Mouse (Mus musculus) embryonic fibroblast, embryonic 13.5 days (primary cell): ENCODE results near the gene Esr2.
"Not testable (repeated sequence)": the region's sequence is repeated elsewhere in the genome, so short reads cannot be mapped to it uniquely, and the experiment has no call there.

Experiments used
- CTCF ChIP-seq: IDR thresholded peaks from 2 replicates; pipeline ENCODE4 v1.5.1; 2011; ENCODE audit warnings: mild to moderate bottlenecking, control low read depth, low read length, moderate library complexity, borderline replicate concordance; ENCODE audit not compliant: insufficient read depth
- POLR2A ChIP-seq: IDR thresholded peaks from 2 replicates; pipeline ENCODE4 v1.6.1; 2011; ENCODE audit warnings: low read depth, mild to moderate bottlenecking, control low read depth, low read length, moderate library complexity

- not testable (repeated sequence) for TF ChIP-seq POLR2A, CTCF
Observed at GRCm38 (mm10) chr12:76222104-76222503, 45.0 kb upstream of the Esr2 start.
